Mouse (Mus musculus) T-cell, adult 2 months (primary cell): ENCODE data around the gene Bcl9l.

Experiments used
- DNase-seq: peaks from one replicate; pipeline ENCODE4 v3.0.0; 2022; ENCODE audit warnings: low spot score

Bcl9l gene

DNA sequence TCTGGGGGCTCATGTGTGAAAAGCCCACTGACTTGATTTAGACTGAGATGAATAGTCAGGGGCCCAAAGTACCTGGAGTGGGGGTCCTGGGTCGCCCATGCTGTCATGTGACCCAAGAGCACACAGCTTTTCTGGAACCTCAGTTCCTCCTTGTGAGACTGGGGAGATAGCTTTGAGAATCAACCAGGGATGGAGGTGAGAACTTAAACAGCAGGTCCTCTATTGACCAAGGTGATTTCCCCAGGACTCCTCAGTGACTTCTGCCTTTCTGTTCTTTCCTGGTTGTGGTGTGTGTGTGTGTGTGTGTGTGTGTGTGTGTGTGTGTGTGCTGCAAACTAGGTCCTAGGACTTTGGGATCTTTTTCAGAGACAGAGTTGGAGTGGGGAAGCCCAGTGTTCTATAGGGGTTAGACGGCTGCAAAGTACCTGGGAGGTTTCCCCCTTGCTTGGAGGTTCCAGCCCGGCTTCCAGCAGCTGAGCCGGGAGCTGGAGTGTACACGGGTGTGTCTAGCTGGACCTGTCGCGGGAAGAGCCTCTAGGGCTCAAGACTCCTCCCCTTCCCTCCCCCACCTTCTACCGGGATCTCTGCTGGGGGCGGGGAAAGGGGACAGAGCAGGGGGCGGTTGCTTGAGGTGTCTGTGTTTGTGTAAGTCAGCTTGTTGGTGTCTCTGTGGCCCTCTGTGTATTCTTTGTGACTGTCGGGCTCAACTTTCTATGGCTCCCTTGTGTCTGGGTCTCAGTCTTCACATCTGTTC is 15.2 kb downstream of the Bcl9l start:
- DNase-seq = no peak

GRCm38 (mm10) chr9:44498421-44499355 is 16.1 kb downstream of the Bcl9l start:
- no peak for DNase-seq

- DNase-seq = no peak
These were observed 16.9 kb downstream of the Bcl9l start for GRCm38 (mm10) chr9:44499356-44500162.

- no peak for DNase-seq
These were observed 17.5 kb downstream of the Bcl9l start for GRCm38 (mm10) chr9:44500163-44500533.

- DNase-seq = no peak
These were observed 18.1 kb downstream of the Bcl9l start for GRCm38 (mm10) chr9:44500638-44501175.

GRCm38 (mm10) chr9:44501206-44501879 is 18.7 kb downstream of the Bcl9l start:
- DNase-seq = no peak

DNA sequence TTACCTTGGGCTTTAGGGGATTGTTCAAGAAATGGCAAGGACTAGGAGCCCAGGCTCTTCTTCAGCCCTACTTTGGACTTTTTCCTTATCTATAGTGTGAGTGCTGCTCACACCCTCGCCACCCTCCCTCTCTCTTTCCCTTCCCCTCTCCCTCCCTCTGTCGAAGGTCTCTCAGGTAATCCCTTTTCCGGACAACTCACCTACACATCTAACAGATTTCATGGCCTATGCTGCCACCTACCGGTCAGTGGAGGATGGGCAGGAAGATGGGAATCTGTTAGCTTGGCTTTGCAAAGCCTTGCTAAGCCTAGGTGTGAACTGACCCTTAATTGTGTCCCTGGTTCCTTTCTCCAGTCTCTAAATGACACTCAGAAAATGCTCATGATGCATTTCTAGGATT is 19.4 kb downstream of the Bcl9l start:
- peak; percentile 79 for DNase-seq

DNA sequence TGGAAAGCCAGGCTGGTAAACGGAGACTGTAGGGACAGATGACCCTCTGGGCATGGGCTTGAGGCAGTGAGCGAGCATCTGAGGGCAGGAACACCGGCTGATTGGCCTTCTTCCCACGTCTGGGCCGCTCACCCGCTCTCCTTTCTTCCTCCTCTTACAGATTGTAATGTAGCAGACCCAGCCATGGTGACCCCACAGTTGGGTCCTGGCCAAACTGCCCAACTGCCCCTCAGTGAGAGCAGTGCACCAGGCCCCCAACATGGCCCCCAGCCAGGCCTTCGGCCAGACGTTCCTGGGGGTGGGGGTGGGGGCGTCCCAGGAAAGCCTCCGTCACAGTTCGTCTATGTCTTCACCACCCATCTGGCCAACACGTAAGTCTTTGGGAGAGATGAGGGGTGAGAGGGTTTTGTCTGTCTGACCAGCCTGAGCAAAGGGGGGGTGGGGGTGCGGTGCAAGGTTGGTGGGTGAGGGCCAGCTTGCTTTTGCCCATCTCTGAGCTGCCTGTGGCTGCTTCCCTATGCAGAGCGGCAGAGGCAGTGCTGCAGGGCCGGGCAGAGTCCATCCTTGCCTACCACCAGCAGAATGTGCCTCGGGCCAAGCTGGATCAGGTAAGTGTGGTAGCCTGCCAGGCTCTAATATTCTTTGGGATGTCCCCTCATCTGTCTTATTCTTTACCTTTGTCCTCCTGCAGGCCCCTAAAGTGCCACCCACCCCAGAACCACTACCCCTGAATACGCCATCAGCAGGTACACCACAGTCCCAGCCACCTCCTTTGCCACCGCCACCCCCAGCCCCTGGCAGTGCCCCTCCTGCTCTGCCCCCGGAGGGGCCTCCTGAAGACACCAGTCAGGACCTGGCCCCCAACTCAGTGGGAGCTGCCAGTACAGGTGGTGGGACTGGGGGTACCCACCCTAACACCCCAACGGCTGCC is 22.5 kb downstream of the Bcl9l start:
- DNase-seq = no peak

DNA sequence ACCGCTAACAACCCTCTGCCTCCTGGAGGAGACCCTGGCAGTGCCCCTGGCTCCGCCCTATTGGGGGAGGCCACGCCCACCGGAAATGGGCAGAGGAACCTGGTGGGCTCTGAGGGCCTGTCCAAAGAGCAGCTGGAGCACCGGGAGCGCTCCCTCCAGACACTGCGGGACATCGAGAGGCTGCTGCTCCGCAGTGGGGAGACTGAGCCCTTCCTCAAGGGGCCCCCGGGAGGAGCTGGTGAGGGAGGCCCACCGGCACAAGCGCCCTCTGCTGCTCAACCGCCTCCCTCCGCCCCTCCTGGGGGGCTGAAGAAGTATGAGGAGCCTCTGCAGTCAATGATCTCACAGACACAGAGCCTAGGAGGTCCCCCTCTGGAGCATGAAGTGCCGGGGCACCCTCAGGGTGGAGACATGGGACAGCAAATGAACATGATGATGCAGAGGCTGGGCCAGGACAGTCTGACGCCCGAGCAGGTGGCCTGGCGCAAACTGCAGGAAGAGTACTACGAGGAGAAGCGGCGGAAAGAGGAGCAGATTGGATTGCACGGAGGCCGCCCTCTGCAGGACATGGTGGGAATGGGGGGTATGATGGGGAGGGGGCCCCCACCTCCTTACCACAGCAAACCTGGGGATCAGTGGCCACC is 23.3 kb downstream of the Bcl9l start:
- DNase-seq = no peak

GRCm38 (mm10) chr9:44506566-44506965 is 23.9 kb downstream of the Bcl9l start:
- DNase-seq = no peak

DNA sequence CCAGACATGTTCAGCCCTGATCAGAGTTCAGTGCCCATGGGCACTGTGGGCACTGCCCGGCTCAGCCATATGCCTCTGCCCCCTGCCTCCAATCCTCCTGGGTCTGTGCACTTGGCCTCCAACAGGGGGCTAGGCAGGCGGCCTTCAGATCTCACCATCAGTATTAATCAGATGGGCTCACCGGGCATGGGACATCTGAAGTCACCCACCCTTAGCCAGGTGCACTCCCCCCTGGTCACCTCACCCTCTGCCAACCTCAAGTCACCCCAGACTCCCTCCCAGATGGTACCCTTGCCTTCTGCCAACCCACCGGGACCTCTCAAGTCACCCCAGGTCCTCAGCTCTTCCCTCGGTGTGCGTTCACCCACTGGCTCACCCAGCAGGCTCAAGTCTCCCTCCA is 24.7 kb downstream of the Bcl9l start:
- no peak for DNase-seq

- DNase-seq = no peak
These were observed 25.5 kb downstream of the Bcl9l start for GRCm38 (mm10) chr9:44508124-44508619.

GRCm38 (mm10) chr9:44508721-44509486 is 26.3 kb downstream of the Bcl9l start:
- no peak for DNase-seq

- DNase-seq = peak; percentile 88
These were observed 27.1 kb downstream of the Bcl9l start for GRCm38 (mm10) chr9:44509487-44510354.

DNA sequence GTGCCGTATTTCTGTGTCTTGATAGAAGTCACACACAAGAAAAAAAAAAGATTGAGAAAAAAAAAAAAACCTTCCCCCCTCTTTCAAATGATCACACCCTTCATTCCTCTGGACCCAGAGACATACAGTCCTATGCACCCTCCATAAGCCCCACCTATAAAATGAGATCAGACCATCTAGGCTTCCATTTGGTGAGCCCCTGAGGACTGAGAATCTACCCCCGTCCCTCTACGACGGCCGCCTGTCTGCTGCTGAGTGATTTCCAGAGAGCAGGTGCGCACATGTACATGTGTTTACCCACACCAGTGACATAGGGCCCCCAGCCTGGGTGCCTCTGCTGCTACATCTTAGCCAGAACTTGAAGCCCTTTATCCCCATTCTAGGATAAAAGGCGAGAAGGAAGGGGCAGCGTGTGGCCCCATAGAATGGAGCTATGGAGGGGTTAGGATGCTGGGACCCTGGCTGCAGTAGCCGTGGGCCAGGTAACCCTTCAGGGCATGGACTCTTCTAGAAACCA is 27.8 kb downstream of the Bcl9l start:
- DNase-seq = peak; percentile 74

DNA sequence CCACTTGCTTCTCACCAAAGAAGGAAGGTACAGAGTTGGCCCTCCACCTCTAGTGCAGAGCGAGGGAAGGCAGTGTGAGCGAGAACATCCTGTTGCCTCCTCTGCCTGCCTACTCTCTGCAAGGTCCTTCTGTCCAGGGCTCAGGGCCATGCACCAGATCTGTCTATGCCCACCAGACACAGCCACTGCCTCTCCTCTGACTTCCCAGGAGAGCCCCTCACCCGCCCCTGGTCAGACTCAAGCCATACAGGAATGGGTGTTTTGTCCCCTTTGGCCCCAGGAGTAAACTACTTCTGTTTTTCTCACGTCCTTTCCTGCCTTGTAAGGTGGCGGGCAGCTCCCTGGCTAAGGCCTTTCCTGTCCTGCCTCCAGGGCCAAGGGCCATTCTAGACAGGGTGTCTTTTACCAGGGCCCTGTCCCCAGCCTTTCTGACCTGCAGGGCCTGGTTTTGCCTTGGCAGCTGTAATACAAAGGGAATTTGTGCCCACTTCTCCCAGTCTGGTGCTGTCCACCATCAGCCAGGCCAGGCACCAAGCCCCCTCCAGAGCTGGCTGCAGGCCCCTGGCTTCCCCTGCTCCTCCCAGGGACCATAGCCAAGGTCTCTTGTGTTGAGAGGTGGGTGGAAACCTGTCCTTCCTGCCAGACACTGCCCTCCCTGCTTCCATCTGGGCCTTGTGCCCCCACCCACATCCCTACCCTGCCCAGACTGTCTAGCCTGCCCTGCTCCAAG is 28.4 kb downstream of the Bcl9l start:
- DNase-seq = peak; percentile 63
